In the genomic region with DNA sequence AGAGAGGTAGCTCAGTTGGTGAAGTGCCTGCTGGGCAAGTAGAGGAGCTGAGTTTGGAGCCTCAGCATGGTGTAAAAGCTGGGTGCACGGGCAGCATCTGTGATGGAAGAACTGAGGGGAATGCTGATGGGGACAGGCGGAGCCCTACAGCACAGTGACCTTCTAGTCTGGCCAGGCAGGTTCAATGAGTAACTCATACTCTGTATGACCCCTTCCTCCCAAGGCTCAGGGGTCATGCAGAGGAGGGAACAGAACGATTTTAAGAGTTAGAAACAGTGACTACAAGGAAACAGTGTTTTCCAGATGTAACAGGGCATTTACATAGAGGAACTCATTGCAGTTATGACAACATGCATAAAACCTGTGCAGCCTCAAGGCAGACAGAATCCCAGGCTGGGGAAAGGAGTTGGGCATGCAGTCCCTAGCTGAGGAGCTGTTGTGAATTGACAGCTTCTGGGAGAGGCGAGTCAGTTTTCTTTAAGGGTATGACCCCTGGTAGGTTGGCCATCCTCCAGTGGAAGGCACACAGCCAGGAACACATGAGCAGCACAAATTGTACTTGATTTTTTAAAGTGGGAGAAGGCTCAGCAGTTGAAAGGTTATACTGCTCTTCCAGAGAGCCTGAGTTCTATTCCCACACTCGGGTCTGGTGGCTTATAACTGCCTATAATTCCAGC, we compare ENCODE assay signal across 7 mouse cellular contexts. TPM values are rescaled to one million over a fixed set of nuclear protein-coding genes. Genes with fewer than 3 reads are reported as not detected.
DNase-seq lines count a peak whose midpoint lies in the region; ATAC-seq lines count a peak whose summit lies in the region.

No protein-coding gene starts in this region.

- H3K27me3 ChIP-seq in neural tube, embryonic 15.5 days (replicated peaks) = no peaks in the 10 kb centered on the region

- DNase-seq in right cerebral cortex, adult 18-20 months = peak; percentile 34
- no peak for DNase-seq in right cerebral cortex, postnatal 25 days
- peak; percentile 61 for DNase-seq in gastrocnemius, postnatal 14 days
- peak; percentile 93 for DNase-seq in kidney, postnatal 14 days
- DNase-seq in ovary, postnatal 14 days (ENCODE audit: low spot score) = peak; percentile 73
- no peak for DNase-seq in c-Kit-positive CD71-positive TER-119-positive erythroid progenitor cells, embryonic 14.5 days (ENCODE audit: low spot score)

- no peak for ATAC-seq in neural tube, embryonic 15.5 days (ENCODE audit: low FRiP score)

- WGBS in neural tube, embryonic 15.5 days = 80% methylated on average over 5 of the region's 5 CpGs

- H3K27ac ChIP-seq in neural tube, embryonic 15.5 days (replicated peaks) = no peak overlapping the region

- H3K4me2 ChIP-seq in neural tube, embryonic 15.5 days = no peak overlapping the region

- H3K9me3 ChIP-seq in neural tube, embryonic 15.5 days (replicated peaks) = no peaks in the 10 kb centered on the region

- intact Hi-C loops in gastrocnemius, postnatal 14 days (cut with DNase I; ENCODE audit: low total_unique reads) = no loop called here

- H3K4me1 ChIP-seq in neural tube, embryonic 15.5 days = 0 out of 2 replicates have a peak, but pooled peaks cover 2% of the 10 kb centered on the region

- H3K36me3 ChIP-seq in neural tube, embryonic 15.5 days = peaks cover 46% of the 10 kb centered on the region

- H3K9ac ChIP-seq in neural tube, embryonic 15.5 days (replicated peaks) = no peak overlapping the region

- no peak overlapping the region for H3K4me3 ChIP-seq in neural tube, embryonic 15.5 days (replicated peaks)

RNA-seq across cellular contexts. Expression of gene Trp53bp2, which starts 30.7 kb away (rescaled TPM):
- 10 to 100 TPM; 10.7 TPM for total RNA-seq in gastrocnemius, postnatal 14 days (2021)
- 14.6 and 17.4 TPM in 2 replicates for polyA plus RNA-seq in neural tube, embryonic 15.5 days (2015; fragmentation: Nextera tagmentation; extraction: Ambion mirVana)

Comparison
In these comparisons a context has a peak if more than half of its experiments do, and no peak if none do; other contexts are left out.
1. DNase-seq: peak in right cerebral cortex, adult 18-20 months (single experiment), gastrocnemius, postnatal 14 days (single experiment), kidney, postnatal 14 days (single experiment) and ovary, postnatal 14 days (single experiment); none in right cerebral cortex, postnatal 25 days (single experiment) and c-Kit-positive CD71-positive TER-119-positive erythroid progenitor cells, embryonic 14.5 days (single experiment).